Comparison of ENCODE assay signal across 9 mouse cellular contexts in the genomic region with DNA sequence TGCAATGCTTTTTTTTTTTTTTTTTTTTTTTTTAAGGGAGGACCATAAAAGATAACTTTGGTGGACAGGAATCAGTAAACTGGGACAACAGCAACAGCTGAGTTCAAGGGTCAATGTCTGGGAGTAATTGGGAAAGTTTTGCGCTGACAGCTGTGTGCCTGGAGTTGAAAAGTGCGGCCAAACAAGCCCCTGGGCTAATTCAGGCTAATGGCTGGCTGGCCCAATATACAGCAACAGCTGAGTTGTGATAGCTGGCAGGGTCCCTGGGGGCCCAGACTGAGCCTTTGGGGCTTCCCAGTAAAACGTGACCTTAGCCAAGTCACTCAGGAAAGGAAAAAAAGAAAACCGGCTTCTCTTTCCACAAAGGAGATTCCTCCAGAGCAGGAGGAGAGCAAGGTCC. TPM values are rescaled to one million over a fixed set of nuclear protein-coding genes. Genes with fewer than 3 reads are reported as not detected.
A peak's percentile ranks its signal among the peaks of the same experiment; 100 is the strongest.
DNase-seq lines count a peak whose midpoint lies in the region; ATAC-seq and TF ChIP-seq lines count a peak whose summit lies in the region.
"Had no signal": no experiment of that assay in that cellular context is flagged by ENCODE, and none has a peak within 500 bp of the region (broad histone marks: within the 10 kb centered on the region; RNA-seq: fewer than 3 reads in every experiment).

No protein-coding gene starts in this region.

- no peak for ATAC-seq in embryonic facial prominence, embryonic 13.5 days (ENCODE audit: insufficient number of reproducible peaks, insufficient read depth, low FRiP score, low TSS enrichment, low read depth)
- ATAC-seq in limb, embryonic 13.5 days (ENCODE audit: low FRiP score, low read depth): no peak
- ATAC-seq in forebrain, postnatal 0 days: no peak

- no peak overlapping the region for H3K27ac ChIP-seq in embryonic facial prominence, embryonic 13.5 days
- H3K27ac ChIP-seq in limb, embryonic 13.5 days: no peak overlapping the region
- H3K27ac ChIP-seq in forebrain, postnatal 0 days (ENCODE audit: low read depth, low read length): no peak overlapping the region

- H3K4me2 ChIP-seq in embryonic facial prominence, embryonic 13.5 days: peak overlapping the region; percentile 97
- peak overlapping the region; percentile 98 for H3K4me2 ChIP-seq in limb, embryonic 13.5 days (replicated peaks)
- no peak overlapping the region for H3K4me2 ChIP-seq in forebrain, postnatal 0 days (ENCODE audit: low read depth)

- 13% methylated on average over 4 of the region's 4 CpGs for WGBS in embryonic facial prominence, embryonic 13.5 days
- WGBS in limb, embryonic 13.5 days: 2% methylated on average over 4 of the region's 4 CpGs
- 49% methylated on average over 4 of the region's 4 CpGs for WGBS in forebrain, postnatal 0 days

- H3K4me1 ChIP-seq in embryonic facial prominence, embryonic 13.5 days: peaks cover 31% of the 10 kb centered on the region
- H3K4me1 ChIP-seq in limb, embryonic 13.5 days: peaks cover 32% of the 10 kb centered on the region
- H3K4me1 ChIP-seq in forebrain, postnatal 0 days (ENCODE audit: insufficient read depth): peaks cover 4% of the 10 kb centered on the region; the same call in 1 of the 2 replicates

- H3K4me3 ChIP-seq in embryonic facial prominence, embryonic 13.5 days: no peak overlapping the region; the same call in 1 of the 2 replicates
- no peak overlapping the region for H3K4me3 ChIP-seq in limb, embryonic 13.5 days
- H3K4me3 ChIP-seq in forebrain, postnatal 0 days (ENCODE audit: low read depth, low read length): no peak overlapping the region

- no peaks in the 10 kb centered on the region for H3K36me3 ChIP-seq in embryonic facial prominence, embryonic 13.5 days
- no peaks in the 10 kb centered on the region for H3K36me3 ChIP-seq in limb, embryonic 13.5 days
- no peaks in the 10 kb centered on the region for H3K36me3 ChIP-seq in forebrain, postnatal 0 days (ENCODE audit: insufficient read depth)
- H3K36me3 ChIP-seq: limb, embryonic 15.5 days had no signal

- no peak for TF ChIP-seq CTCF in forebrain, postnatal 0 days (IDR thresholded peaks at IDR 0.05; ENCODE audit: low read depth)

- peak; percentile 78 for DNase-seq in embryo, embryonic 10 days (ENCODE audit: low spot score)
- DNase-seq in heart, postnatal 10 days: peak; percentile 69 to 73
- no peak for DNase-seq in layer of hippocampus, postnatal 14 days (ENCODE audit: low spot score in 2 of 2)
- DNase-seq in urinary bladder, adult 18-20 months (ENCODE audit: low spot score in 2 of 2): no peak
- no peak for DNase-seq in left cerebral cortex, postnatal 10 days (ENCODE audit: extremely low spot score in 1 of 2, low spot score in 2 of 2)
- DNase-seq in forebrain, postnatal 0 days: no peak

- intact Hi-C loops in heart, postnatal 10 days (cut with DNase I): no loop called here
- intact Hi-C loops in left cerebral cortex, postnatal 10 days (cut with DNase I): loop anchor here (5.0 kb wide), 1 partner anchor 33 kb away; no protein-coding TSS in a partner anchor

- H3K9ac ChIP-seq in embryonic facial prominence, embryonic 13.5 days: no peak overlapping the region
- no peak overlapping the region for H3K9ac ChIP-seq in limb, embryonic 13.5 days
- no peak overlapping the region for H3K9ac ChIP-seq in forebrain, postnatal 0 days

- no peaks in the 10 kb centered on the region for H3K9me3 ChIP-seq in embryonic facial prominence, embryonic 13.5 days
- H3K9me3 ChIP-seq in limb, embryonic 13.5 days: no peaks in the 10 kb centered on the region
- H3K9me3 ChIP-seq in forebrain, postnatal 0 days (ENCODE audit: low read length): no peaks in the 10 kb centered on the region
- H3K9me3 ChIP-seq: limb, embryonic 15.5 days had no signal

- peaks cover 23% of the 10 kb centered on the region for H3K27me3 ChIP-seq in embryonic facial prominence, embryonic 13.5 days
- peaks cover 14% of the 10 kb centered on the region for H3K27me3 ChIP-seq in limb, embryonic 13.5 days
- H3K27me3 ChIP-seq in forebrain, postnatal 0 days (ENCODE audit: insufficient read depth, low read length): peaks cover 15% of the 10 kb centered on the region

RNA-seq across cellular contexts. Expression of a gene that starts 0.8 kb away (rescaled TPM):
- 84.9 and 92.3 TPM in 2 replicates for polyA plus RNA-seq in embryonic facial prominence, embryonic 13.5 days (2015; fragmentation: Nextera tagmentation; extraction: Ambion mirVana)
- total RNA-seq in heart, postnatal 10 days (2021): 100 to 1,000 TPM; 146 to 180 TPM
- polyA plus RNA-seq in limb, embryonic 13.5 days (2015; fragmentation: Nextera tagmentation; extraction: Ambion mirVana): 72.9 and 74.7 TPM in 2 replicates
- 10 to 100 TPM; 74.0 to 75.7 TPM for total RNA-seq in layer of hippocampus, postnatal 14 days (2021)
- 10 to 100 TPM; 57.4 to 59.1 TPM for total RNA-seq in left cerebral cortex, postnatal 10 days (2021)
- total RNA-seq in forebrain, postnatal 0 days (2014; rRNA removed): 42.9 and 46.0 TPM in 2 replicates
- polyA plus RNA-seq in forebrain, postnatal 0 days (2015; fragmentation: Nextera tagmentation; extraction: Ambion mirVana): 93.4 and 102 TPM in 2 replicates

RNA-seq across cellular contexts. Expression of a gene that starts 8.4 kb away (rescaled TPM):
- 106 and 118 TPM in 2 replicates for polyA plus RNA-seq in embryonic facial prominence, embryonic 13.5 days (2015; fragmentation: Nextera tagmentation; extraction: Ambion mirVana)
- total RNA-seq in heart, postnatal 10 days (2021): 100 to 1,000 TPM in 1 of 2 experiments, 10 to 100 TPM in 1; 97.5 to 111 TPM
- polyA plus RNA-seq in limb, embryonic 13.5 days (2015; fragmentation: Nextera tagmentation; extraction: Ambion mirVana): 104 and 109 TPM in 2 replicates
- 10 to 100 TPM; 72.3 to 80.9 TPM for total RNA-seq in layer of hippocampus, postnatal 14 days (2021)
- total RNA-seq in left cerebral cortex, postnatal 10 days (2021): 10 to 100 TPM; 80.9 to 82.0 TPM
- total RNA-seq in forebrain, postnatal 0 days (2014; rRNA removed): 71.7 and 75.8 TPM in 2 replicates
- 135 and 138 TPM in 2 replicates for polyA plus RNA-seq in forebrain, postnatal 0 days (2015; fragmentation: Nextera tagmentation; extraction: Ambion mirVana)

RNA-seq across cellular contexts. Expression of a gene that starts 15.3 kb away (rescaled TPM):
- polyA plus RNA-seq in embryonic facial prominence, embryonic 13.5 days (2015; fragmentation: Nextera tagmentation; extraction: Ambion mirVana): 9.8 and 10.9 TPM in 2 replicates
- total RNA-seq in heart, postnatal 10 days (2021): 1 to 10 TPM; 5.7 to 7.6 TPM
- polyA plus RNA-seq in limb, embryonic 13.5 days (2015; fragmentation: Nextera tagmentation; extraction: Ambion mirVana): 8.5 and 10.2 TPM in 2 replicates
- 1 to 10 TPM; 6.9 to 9.4 TPM for total RNA-seq in layer of hippocampus, postnatal 14 days (2021)
- 1 to 10 TPM; 4.2 to 4.5 TPM for total RNA-seq in left cerebral cortex, postnatal 10 days (2021)
- total RNA-seq in forebrain, postnatal 0 days (2014; rRNA removed): 3.2 and 5.4 TPM in 2 replicates
- 7.8 and 9.1 TPM in 2 replicates for polyA plus RNA-seq in forebrain, postnatal 0 days (2015; fragmentation: Nextera tagmentation; extraction: Ambion mirVana)

RNA-seq across cellular contexts. Expression of a gene that starts 18.8 kb away (rescaled TPM):
- 16.9 and 19.8 TPM in 2 replicates for polyA plus RNA-seq in embryonic facial prominence, embryonic 13.5 days (2015; fragmentation: Nextera tagmentation; extraction: Ambion mirVana)
- total RNA-seq in heart, postnatal 10 days (2021): 10 to 100 TPM; 20.5 to 22.5 TPM
- 14.6 and 17.5 TPM in 2 replicates for polyA plus RNA-seq in limb, embryonic 13.5 days (2015; fragmentation: Nextera tagmentation; extraction: Ambion mirVana)
- 10 to 100 TPM; 38.2 to 40.0 TPM for total RNA-seq in layer of hippocampus, postnatal 14 days (2021)
- total RNA-seq in left cerebral cortex, postnatal 10 days (2021): 10 to 100 TPM; 26.4 to 28.3 TPM
- 25.6 and 27.7 TPM in 2 replicates for total RNA-seq in forebrain, postnatal 0 days (2014; rRNA removed)
- polyA plus RNA-seq in forebrain, postnatal 0 days (2015; fragmentation: Nextera tagmentation; extraction: Ambion mirVana): 18.8 and 22.5 TPM in 2 replicates

RNA-seq across cellular contexts. Expression of a gene that starts 33.7 kb away (rescaled TPM):
- 1.7 and 2.3 TPM in 2 replicates for polyA plus RNA-seq in embryonic facial prominence, embryonic 13.5 days (2015; fragmentation: Nextera tagmentation; extraction: Ambion mirVana)
- total RNA-seq in heart, postnatal 10 days (2021): under 1 TPM; 0.14 to 0.57 TPM
- polyA plus RNA-seq in limb, embryonic 13.5 days (2015; fragmentation: Nextera tagmentation; extraction: Ambion mirVana): 1.7 and 1.9 TPM in 2 replicates
- total RNA-seq in layer of hippocampus, postnatal 14 days (2021): under 1 TPM; 0.33 to 0.46 TPM
- total RNA-seq in left cerebral cortex, postnatal 10 days (2021): under 1 TPM; 0.15 to 0.41 TPM
- total RNA-seq in forebrain, postnatal 0 days (2014; rRNA removed): 0.10 and 0.15 TPM in 2 replicates
- polyA plus RNA-seq in forebrain, postnatal 0 days (2015; fragmentation: Nextera tagmentation; extraction: Ambion mirVana): 0.36 and 0.61 TPM in 2 replicates

Comparison
In these comparisons a context has a peak if more than half of its experiments do, and no peak if none do; other contexts are left out.
1. DNase-seq: peak in embryo, embryonic 10 days (single experiment) and heart, postnatal 10 days (2 of 2); none in layer of hippocampus, postnatal 14 days (0 of 2), urinary bladder, adult 18-20 months (0 of 2), left cerebral cortex, postnatal 10 days (0 of 2) and forebrain, postnatal 0 days (single experiment).